Mouse (Mus musculus) layer of hippocampus, adult 9-11 months (tissue): ENCODE results near the gene Ch25h.

Experiments
- DNase-seq: peaks from one replicate; pipeline ENCODE4 v3.0.0; 2022

Gene Ch25h

GRCm38 (mm10) chr19:34474991-34475971 lies at the start of gene Ch25h:
Gene Ch25h, minus strand, starts transcription at chr19:34475164.
- peak; percentile 48 for DNase-seq

GRCm38 (mm10) chr19:34524646-34525045 lies 49.7 kb upstream of the Ch25h start:
- DNase-seq = no peak

- DNase-seq = no peak
Observed at GRCm38 (mm10) chr19:34523106-34523725, 48.3 kb upstream of the Ch25h start.

GRCm38 (mm10) chr19:34521978-34522377 lies 47.0 kb upstream of the Ch25h start:
- DNase-seq = no peak

- DNase-seq = no peak
Observed at GRCm38 (mm10) chr19:34521361-34521760, 46.4 kb upstream of the Ch25h start.

GRCm38 (mm10) chr19:34520051-34520450 lies 45.1 kb upstream of the Ch25h start:
- no peak for DNase-seq

GRCm38 (mm10) chr19:34519646-34520045 lies 44.7 kb upstream of the Ch25h start:
- DNase-seq = no peak

- DNase-seq = no peak
Observed at GRCm38 (mm10) chr19:34518786-34519185, 43.8 kb upstream of the Ch25h start.

- DNase-seq = no peak
Observed at GRCm38 (mm10) chr19:34517812-34518594, 43.0 kb upstream of the Ch25h start.

GRCm38 (mm10) chr19:34517197-34517596 lies 42.2 kb upstream of the Ch25h start:
- DNase-seq = no peak

- DNase-seq = no peak
Observed at GRCm38 (mm10) chr19:34516346-34516745, 41.4 kb upstream of the Ch25h start.

GRCm38 (mm10) chr19:34515681-34516080 lies 40.7 kb upstream of the Ch25h start:
- DNase-seq = peak; percentile 59

GRCm38 (mm10) chr19:34511528-34511927 lies 36.6 kb upstream of the Ch25h start:
- no peak for DNase-seq

GRCm38 (mm10) chr19:34510717-34511116 lies 35.8 kb upstream of the Ch25h start:
- DNase-seq = no peak

GRCm38 (mm10) chr19:34505161-34505721 lies 30.3 kb upstream of the Ch25h start:
- DNase-seq = no peak

- peak; percentile 69 for DNase-seq
Observed at GRCm38 (mm10) chr19:34500763-34501162, 25.8 kb upstream of the Ch25h start.

- DNase-seq = no peak
Observed at GRCm38 (mm10) chr19:34496353-34496752, 21.4 kb upstream of the Ch25h start.

- peak; percentile 34 for DNase-seq
Observed at GRCm38 (mm10) chr19:34493859-34494258, 18.9 kb upstream of the Ch25h start.

- DNase-seq = peak; percentile 32
Observed at GRCm38 (mm10) chr19:34483547-34483946, 8.6 kb upstream of the Ch25h start.

- no peak for DNase-seq
Observed at GRCm38 (mm10) chr19:34474228-34474990, 555 bp downstream of the Ch25h start.

- DNase-seq = no peak
Observed at GRCm38 (mm10) chr19:34471703-34472102, 3.3 kb downstream of the Ch25h start.

- no peak for DNase-seq
Observed at GRCm38 (mm10) chr19:34468794-34469193, 6.2 kb downstream of the Ch25h start.
